Mouse (Mus musculus): ENCODE data around the gene Urgcp. TPM values are rescaled to one million over a fixed set of nuclear protein-coding genes. Genes with fewer than 3 reads are reported as not detected.

Urgcp gene
- polyA plus RNA-seq, 2 experiments, result 17.1 to 21.7 TPM

DNA sequence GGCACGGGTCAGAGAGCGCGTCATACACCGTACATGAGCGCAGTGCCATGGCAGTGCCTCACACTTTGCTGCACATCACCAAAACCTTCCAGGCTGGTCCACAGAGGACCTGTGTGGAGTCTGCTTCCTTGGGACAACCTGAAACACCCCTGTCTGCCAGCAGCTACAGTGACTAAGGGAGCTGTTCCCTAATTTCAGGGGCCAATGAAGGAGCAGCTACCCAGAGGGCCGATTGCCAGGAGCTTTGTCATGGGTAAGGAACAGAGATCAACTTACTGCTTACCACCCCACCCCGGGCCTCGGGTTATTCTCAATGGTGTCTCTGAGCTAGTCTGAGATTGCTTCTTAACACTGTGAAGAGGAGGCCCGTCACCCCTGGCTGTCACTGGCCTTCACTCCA lies 47.0 kb downstream of the Urgcp start:
- ATAC-seq (ENCODE audit: low FRiP score, low read depth) (no peak), DNase-seq (ENCODE audit: low spot score) (no peak)
- Histone ChIP-seq H3K9me3 (ENCODE audit: control insufficient read depth, low read length) (no peaks in the 10 kb centered on the region), H3K27ac (replicated peaks; ENCODE audit: low read depth, low read length) (no peak overlapping the region), H3K4me1 (ENCODE audit: control insufficient read depth, insufficient read depth, low read length) (no peaks in the 10 kb centered on the region), H3K9ac (ENCODE audit: low read depth, low read length, severe bottlenecking) (no peak overlapping the region), H3K4me2 (replicated peaks; ENCODE audit: low read depth, low read length, severe bottlenecking) (no peak overlapping the region), H3K4me3 (replicated peaks; ENCODE audit: low read length) (no peak overlapping the region), H3K36me3 (ENCODE audit: control insufficient read depth, insufficient read depth, low read length) (peaks cover 44% of the 10 kb centered on the region), H3K27me3 (ENCODE audit: control insufficient read depth, insufficient read depth, low read length) (no peaks in the 10 kb centered on the region)
- 87% methylated on average over 9 of the region's 9 CpGs for WGBS
- no peak for TF ChIP-seq POLR2A (IDR thresholded peaks at IDR 0.05; ENCODE audit: borderline replicate concordance, extremely low read depth, insufficient read depth, insufficient read length)

DNA sequence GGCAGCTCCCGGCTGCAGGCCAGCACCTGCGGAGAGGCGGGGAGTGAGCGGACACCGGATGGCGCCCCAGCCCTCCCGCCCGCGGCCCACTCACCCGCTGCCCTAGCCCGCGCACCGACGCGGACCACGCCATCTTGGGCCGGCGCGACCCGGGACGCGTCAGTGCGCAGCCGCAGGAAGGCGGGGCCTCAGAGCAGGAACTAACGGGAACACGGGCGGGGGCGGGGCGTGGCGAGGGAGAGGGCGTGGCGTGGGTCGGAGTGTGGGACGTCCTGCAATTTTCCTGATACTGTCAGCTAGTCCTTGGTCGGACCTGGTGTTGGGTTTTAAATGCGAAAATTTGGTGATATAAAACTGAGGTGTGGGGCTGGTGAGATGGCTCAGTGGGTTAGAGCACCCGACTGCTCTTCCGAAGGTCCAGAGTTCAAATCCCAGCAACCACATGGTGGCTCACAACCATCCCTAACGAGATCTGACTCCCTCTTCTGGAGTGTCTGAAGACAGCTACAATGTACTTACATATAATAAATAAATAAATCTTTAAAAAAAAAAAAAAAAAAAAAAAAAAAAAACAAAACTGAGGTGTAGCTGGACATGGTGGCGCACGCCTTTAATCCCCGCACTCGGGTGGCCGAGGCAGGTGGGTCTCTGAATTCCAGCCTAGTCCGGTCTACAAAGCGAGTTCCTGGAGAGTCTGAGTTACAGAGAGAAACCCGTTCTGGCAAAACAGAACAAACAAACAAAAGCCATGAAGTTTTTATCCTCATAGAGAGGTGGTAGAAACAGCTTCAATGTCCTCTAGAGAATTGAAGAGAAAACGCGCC lies 54.4 kb downstream of the Urgcp start:
- WGBS, result 20% methylated on average over 48 of the region's 50 CpGs
- H3K9ac ChIP-seq (ENCODE audit: low read depth, low read length, severe bottlenecking), result peak overlapping the region; percentile 88
- TF ChIP-seq POLR2A (IDR thresholded peaks at IDR 0.05; ENCODE audit: borderline replicate concordance, extremely low read depth, insufficient read depth, insufficient read length), result peak; percentile 92; the same call in 1 of the 2 replicates
- peaks cover 18% of the 10 kb centered on the region for H3K36me3 ChIP-seq (ENCODE audit: control insufficient read depth, insufficient read depth, low read length)
- peaks cover 9% of the 10 kb centered on the region for H3K4me1 ChIP-seq (ENCODE audit: control insufficient read depth, insufficient read depth, low read length)
- ATAC-seq (ENCODE audit: low FRiP score, low read depth), result peak; percentile 95
- peak overlapping the region; percentile 50 for H3K27ac ChIP-seq (replicated peaks; ENCODE audit: low read depth, low read length)
- H3K4me2 ChIP-seq (replicated peaks; ENCODE audit: low read depth, low read length, severe bottlenecking), result peak overlapping the region; percentile 89
- no peaks in the 10 kb centered on the region for H3K27me3 ChIP-seq (ENCODE audit: control insufficient read depth, insufficient read depth, low read length)
- DNase-seq (ENCODE audit: low spot score), result peak; percentile 91
- no peaks in the 10 kb centered on the region for H3K9me3 ChIP-seq (ENCODE audit: control insufficient read depth, low read length)
- H3K4me3 ChIP-seq (replicated peaks; ENCODE audit: low read length), result peak overlapping the region; percentile 92

DNA sequence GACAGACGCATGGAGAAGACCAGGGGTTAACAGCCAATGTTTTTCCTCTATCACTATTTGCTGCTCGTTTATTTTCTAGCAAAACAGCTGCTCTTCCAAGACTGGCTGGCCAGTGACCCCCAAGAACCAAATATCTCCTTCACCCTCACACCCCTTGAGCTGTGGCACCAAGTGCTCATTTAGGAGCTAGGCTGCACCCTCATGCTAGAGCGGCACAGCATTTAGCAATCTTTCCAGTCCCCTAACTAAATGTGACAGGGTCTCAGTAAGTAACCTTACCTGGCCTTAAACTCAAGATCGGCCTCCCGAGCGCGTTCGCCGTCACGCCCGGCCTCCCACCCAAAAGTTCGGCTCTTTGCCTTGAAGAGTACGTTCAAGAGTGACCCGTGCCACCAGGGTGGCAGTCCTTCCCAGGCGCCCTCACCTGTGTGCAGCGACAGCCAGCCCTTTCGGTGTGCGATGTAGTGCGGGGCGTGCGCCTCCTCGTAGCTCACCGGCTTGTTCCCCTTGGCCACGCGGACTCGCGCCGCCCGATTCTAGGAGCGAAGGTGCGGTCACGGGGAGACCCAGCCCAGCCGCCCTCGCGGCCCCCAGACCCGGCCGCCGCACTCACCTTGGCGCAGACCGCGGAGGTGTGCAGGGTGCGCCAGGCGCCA lies 55.2 kb downstream of the Urgcp start:
- H3K27me3 ChIP-seq (ENCODE audit: control insufficient read depth, insufficient read depth, low read length), result no peaks in the 10 kb centered on the region
- H3K9ac ChIP-seq (ENCODE audit: low read depth, low read length, severe bottlenecking), result peak overlapping the region; percentile 88
- TF ChIP-seq POLR2A (IDR thresholded peaks at IDR 0.05; ENCODE audit: borderline replicate concordance, extremely low read depth, insufficient read depth, insufficient read length), result no peak
- WGBS, result 2% methylated on average over 41 of the region's 43 CpGs
- H3K9me3 ChIP-seq (ENCODE audit: control insufficient read depth, low read length), result no peaks in the 10 kb centered on the region
- no peak for DNase-seq (ENCODE audit: low spot score)
- peaks cover 19% of the 10 kb centered on the region for H3K36me3 ChIP-seq (ENCODE audit: control insufficient read depth, insufficient read depth, low read length)
- peak overlapping the region; percentile 92 for H3K4me3 ChIP-seq (replicated peaks; ENCODE audit: low read length)
- H3K4me1 ChIP-seq (ENCODE audit: control insufficient read depth, insufficient read depth, low read length), result peaks cover 9% of the 10 kb centered on the region
- peak overlapping the region; percentile 89 for H3K4me2 ChIP-seq (replicated peaks; ENCODE audit: low read depth, low read length, severe bottlenecking)
- peak; percentile 69 for ATAC-seq (ENCODE audit: low FRiP score, low read depth)
- H3K27ac ChIP-seq (replicated peaks; ENCODE audit: low read depth, low read length), result peak overlapping the region; percentile 50

DNA sequence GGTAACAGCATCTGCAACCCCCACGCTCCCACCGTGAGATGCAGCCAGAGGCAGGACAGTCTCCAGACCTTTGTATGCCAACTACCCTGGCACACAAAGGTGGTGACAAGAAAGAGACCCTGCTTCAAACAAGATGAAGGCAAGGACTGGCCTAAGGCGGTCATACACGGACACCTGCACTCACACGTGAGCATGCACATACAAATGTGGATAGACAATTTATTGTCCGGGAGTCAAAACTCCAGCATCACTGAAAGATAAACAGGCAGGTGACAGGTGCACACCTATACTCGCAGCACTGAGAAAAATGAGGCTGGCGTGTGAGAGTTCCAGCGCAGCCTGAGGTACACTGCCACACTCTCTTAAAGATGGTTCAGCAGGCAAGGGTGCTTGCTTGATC lies 56.2 kb downstream of the Urgcp start:
- Histone ChIP-seq H3K27me3 (ENCODE audit: control insufficient read depth, insufficient read depth, low read length) (no peaks in the 10 kb centered on the region), H3K4me1 (ENCODE audit: control insufficient read depth, insufficient read depth, low read length) (peaks cover 9% of the 10 kb centered on the region), H3K4me3 (replicated peaks; ENCODE audit: low read length) (peak overlapping the region; percentile 92; the same call in 1 of the 2 replicates), H3K9me3 (ENCODE audit: control insufficient read depth, low read length) (no peaks in the 10 kb centered on the region), H3K4me2 (replicated peaks; ENCODE audit: low read depth, low read length, severe bottlenecking) (peak overlapping the region; percentile 89), H3K9ac (ENCODE audit: low read depth, low read length, severe bottlenecking) (no peak overlapping the region), H3K27ac (replicated peaks; ENCODE audit: low read depth, low read length) (no peak overlapping the region), H3K36me3 (ENCODE audit: control insufficient read depth, insufficient read depth, low read length) (peaks cover 19% of the 10 kb centered on the region)
- DNase-seq (ENCODE audit: low spot score) (no peak), ATAC-seq (ENCODE audit: low FRiP score, low read depth) (no peak)
- WGBS, result 93% methylated on average over 9 of the region's 9 CpGs
- TF ChIP-seq POLR2A (IDR thresholded peaks at IDR 0.05; ENCODE audit: borderline replicate concordance, extremely low read depth, insufficient read depth, insufficient read length), result no peak

DNA sequence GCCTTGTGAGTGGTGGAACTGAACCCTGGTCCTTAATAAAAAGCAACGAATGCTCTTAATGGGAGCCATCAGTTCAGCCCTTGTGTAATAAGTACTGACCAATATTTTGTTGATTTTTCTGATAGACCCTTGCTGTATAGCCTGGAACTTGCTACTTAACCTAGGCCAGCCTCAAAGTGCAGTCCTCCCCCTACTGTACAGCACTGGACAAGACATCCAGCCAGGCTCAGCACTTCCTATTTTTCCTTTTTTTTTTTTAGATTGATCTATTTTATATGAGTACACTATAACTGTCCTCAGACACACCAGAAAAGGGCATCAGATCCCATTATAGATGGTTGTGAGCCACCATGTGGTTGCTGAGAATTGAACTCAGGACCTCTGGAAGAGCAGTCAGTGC lies 58.8 kb downstream of the Urgcp start:
- peaks cover 9% of the 10 kb centered on the region for H3K4me1 ChIP-seq (ENCODE audit: control insufficient read depth, insufficient read depth, low read length)
- no peaks in the 10 kb centered on the region for H3K27me3 ChIP-seq (ENCODE audit: control insufficient read depth, insufficient read depth, low read length)
- WGBS, result 82% methylated on average over 1 of the region's 1 CpGs
- no peak overlapping the region for H3K4me3 ChIP-seq (replicated peaks; ENCODE audit: low read length)
- H3K4me2 ChIP-seq (replicated peaks; ENCODE audit: low read depth, low read length, severe bottlenecking), result no peak overlapping the region
- H3K27ac ChIP-seq (replicated peaks; ENCODE audit: low read depth, low read length), result no peak overlapping the region
- no peak overlapping the region for H3K9ac ChIP-seq (ENCODE audit: low read depth, low read length, severe bottlenecking)
- ATAC-seq (ENCODE audit: low FRiP score, low read depth) (no peak), DNase-seq (ENCODE audit: low spot score) (no peak)
- no peak for TF ChIP-seq POLR2A (IDR thresholded peaks at IDR 0.05; ENCODE audit: borderline replicate concordance, extremely low read depth, insufficient read depth, insufficient read length)
- peaks cover 19% of the 10 kb centered on the region for H3K36me3 ChIP-seq (ENCODE audit: control insufficient read depth, insufficient read depth, low read length)
- H3K9me3 ChIP-seq (ENCODE audit: control insufficient read depth, low read length), result no peaks in the 10 kb centered on the region
